Mouse (Mus musculus): ENCODE measurements at regions not wholly inside any gene's neighbourhood (a gene's known extent, or its start where the extent isn't known, plus 50 kb on each side); places are given as distances from the start of the nearest gene placed in this dataset.
A peak's percentile ranks its signal among the peaks of the same experiment; 100 is the strongest.
"Not testable (repeated sequence)": the region's sequence is repeated elsewhere in the genome, so short reads cannot be mapped to it uniquely, and the experiment has no call there.

- H3K27me3 ChIP-seq (ENCODE audit: control insufficient read depth, insufficient read depth, low read length, poor library complexity, severe bottlenecking): no peaks in the 10 kb centered on the region
Measured at GRCm38 (mm10) chr3:98968811-98969210, 75.8 kb upstream of the Hao2 start.

GRCm38 (mm10) chr3:98975777-98976176 lies 82.7 kb upstream of the Hao2 start:
- peak; percentile 10 for DNase-seq (ENCODE audit: low read depth, low spot score)
- H3K36me3 ChIP-seq (ENCODE audit: control insufficient read depth, insufficient read depth, low read length, poor library complexity, severe bottlenecking): no peaks in the 10 kb centered on the region
- H3K27me3 ChIP-seq (ENCODE audit: control insufficient read depth, insufficient read depth, low read length, poor library complexity, severe bottlenecking): no peaks in the 10 kb centered on the region

More at GRCm38 (mm10) chr3:98968811-98969210, 75.8 kb upstream of the Hao2 start:
- DNase-seq (ENCODE audit: low read depth, low spot score): no peak
- no peaks in the 10 kb centered on the region for H3K36me3 ChIP-seq (ENCODE audit: control insufficient read depth, insufficient read depth, low read length, poor library complexity, severe bottlenecking)

- Histone ChIP-seq H3K27me3 (ENCODE audit: control insufficient read depth, insufficient read depth, low read length, poor library complexity, severe bottlenecking) (no peaks in the 10 kb centered on the region), H3K36me3 (ENCODE audit: control insufficient read depth, insufficient read depth, low read length, poor library complexity, severe bottlenecking) (no peaks in the 10 kb centered on the region)
- DNase-seq (ENCODE audit: low read depth, low spot score): no peak
Measured at GRCm38 (mm10) chr3:98982787-98983186, 89.7 kb upstream of the Hao2 start.

GRCm38 (mm10) chr3:98987266-98987665 lies 94.2 kb upstream of the Hao2 start:
- not testable (repeated sequence) for DNase-seq (ENCODE audit: low read depth, low spot score); H3K36me3 ChIP-seq (ENCODE audit: control insufficient read depth, insufficient read depth, low read length, poor library complexity, severe bottlenecking); H3K27me3 ChIP-seq (ENCODE audit: control insufficient read depth, insufficient read depth, low read length, poor library complexity, severe bottlenecking)

- H3K36me3 ChIP-seq (ENCODE audit: control insufficient read depth, insufficient read depth, low read length, poor library complexity, severe bottlenecking): no peaks in the 10 kb centered on the region
- no peak for DNase-seq (ENCODE audit: low read depth, low spot score)
- no peaks in the 10 kb centered on the region for H3K27me3 ChIP-seq (ENCODE audit: control insufficient read depth, insufficient read depth, low read length, poor library complexity, severe bottlenecking)
Measured at GRCm38 (mm10) chr3:98990801-98991200, 97.8 kb upstream of the Hao2 start.

- no peak for DNase-seq (ENCODE audit: low read depth, low spot score)
- Histone ChIP-seq H3K36me3 (ENCODE audit: control insufficient read depth, insufficient read depth, low read length, poor library complexity, severe bottlenecking) (no peaks in the 10 kb centered on the region), H3K27me3 (ENCODE audit: control insufficient read depth, insufficient read depth, low read length, poor library complexity, severe bottlenecking) (no peaks in the 10 kb centered on the region)
Measured at GRCm38 (mm10) chr3:98991276-98991675, 98.2 kb upstream of the Hao2 start.

- Histone ChIP-seq H3K27me3 (ENCODE audit: control insufficient read depth, insufficient read depth, low read length, poor library complexity, severe bottlenecking) (no peaks in the 10 kb centered on the region), H3K36me3 (ENCODE audit: control insufficient read depth, insufficient read depth, low read length, poor library complexity, severe bottlenecking) (no peaks in the 10 kb centered on the region)
- DNase-seq (ENCODE audit: low read depth, low spot score): no peak
Measured at GRCm38 (mm10) chr3:98994086-98994485, 101.0 kb upstream of the Hao2 start.

GRCm38 (mm10) chr3:99030636-99031035 lies 110.2 kb upstream of the Wars2 start:
- Histone ChIP-seq H3K27me3 (ENCODE audit: control insufficient read depth, insufficient read depth, low read length, poor library complexity, severe bottlenecking) (no peaks in the 10 kb centered on the region), H3K36me3 (ENCODE audit: control insufficient read depth, insufficient read depth, low read length, poor library complexity, severe bottlenecking) (no peaks in the 10 kb centered on the region)
- no peak for DNase-seq (ENCODE audit: low read depth, low spot score)

- no peaks in the 10 kb centered on the region for H3K36me3 ChIP-seq (ENCODE audit: control insufficient read depth, insufficient read depth, low read length, poor library complexity, severe bottlenecking)
- DNase-seq (ENCODE audit: low read depth, low spot score): no peak
- no peaks in the 10 kb centered on the region for H3K27me3 ChIP-seq (ENCODE audit: control insufficient read depth, insufficient read depth, low read length, poor library complexity, severe bottlenecking)
Measured at GRCm38 (mm10) chr3:99046190-99046589, 94.7 kb upstream of the Wars2 start.

GRCm38 (mm10) chr3:99047156-99047555 lies 93.7 kb upstream of the Wars2 start:
- H3K27me3 ChIP-seq (ENCODE audit: control insufficient read depth, insufficient read depth, low read length, poor library complexity, severe bottlenecking): no peaks in the 10 kb centered on the region
- no peaks in the 10 kb centered on the region for H3K36me3 ChIP-seq (ENCODE audit: control insufficient read depth, insufficient read depth, low read length, poor library complexity, severe bottlenecking)
- DNase-seq (ENCODE audit: low read depth, low spot score): no peak

GRCm38 (mm10) chr3:99049305-99049704 lies 91.6 kb upstream of the Wars2 start:
- DNase-seq (ENCODE audit: low read depth, low spot score): no peak
- Histone ChIP-seq H3K27me3 (ENCODE audit: control insufficient read depth, insufficient read depth, low read length, poor library complexity, severe bottlenecking) (no peaks in the 10 kb centered on the region), H3K36me3 (ENCODE audit: control insufficient read depth, insufficient read depth, low read length, poor library complexity, severe bottlenecking) (no peaks in the 10 kb centered on the region)

GRCm38 (mm10) chr3:99052176-99052575 lies 88.7 kb upstream of the Wars2 start:
- H3K27me3 ChIP-seq (ENCODE audit: control insufficient read depth, insufficient read depth, low read length, poor library complexity, severe bottlenecking): no peaks in the 10 kb centered on the region
- no peak for DNase-seq (ENCODE audit: low read depth, low spot score)
- no peaks in the 10 kb centered on the region for H3K36me3 ChIP-seq (ENCODE audit: control insufficient read depth, insufficient read depth, low read length, poor library complexity, severe bottlenecking)

- H3K36me3 ChIP-seq (ENCODE audit: control insufficient read depth, insufficient read depth, low read length, poor library complexity, severe bottlenecking): no peaks in the 10 kb centered on the region
- no peaks in the 10 kb centered on the region for H3K27me3 ChIP-seq (ENCODE audit: control insufficient read depth, insufficient read depth, low read length, poor library complexity, severe bottlenecking)
- DNase-seq (ENCODE audit: low read depth, low spot score): no peak
Measured at GRCm38 (mm10) chr3:99067168-99067567, 73.7 kb upstream of the Wars2 start.

Measured in splenic B cell, adult 2 months (primary cell).